Mouse (Mus musculus) mature B cell (primary cell): ENCODE results near the gene Kpna7.

ENCODE experiments used
- in situ Hi-C: fragments of 300-500 bp; cut with MboI; formaldehyde crosslinking; loops from 2 replicates; pipeline ENCODE4 v1.14.3; 2019

Kpna7 gene

GRCm38 (mm10) chr5:144963401-144963800 is 120.4 kb downstream of the Kpna7 start:
- in situ Hi-C loops, result no loop called here

GRCm38 (mm10) chr5:144958271-144958670 is 125.6 kb downstream of the Kpna7 start:
- in situ Hi-C loops, result no loop called here

DNA sequence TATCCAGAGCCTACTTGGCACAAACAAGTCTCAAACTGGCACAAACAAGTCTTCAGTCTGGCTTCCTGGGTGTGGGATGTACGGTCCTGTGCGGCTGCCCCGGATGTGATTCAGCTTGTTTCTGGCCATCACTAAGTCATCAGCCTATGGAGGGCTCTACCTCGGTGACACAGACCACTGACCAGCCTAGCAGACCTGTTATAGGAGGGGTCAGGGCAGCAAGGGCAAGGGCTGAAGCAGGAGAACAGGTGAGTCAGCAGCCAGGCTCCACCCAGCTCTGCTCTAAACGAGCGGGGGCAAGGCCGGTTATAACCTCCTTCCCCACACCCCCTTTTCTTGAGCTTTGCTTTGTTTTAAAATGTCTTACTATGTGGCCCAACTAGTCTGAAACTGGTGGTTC is 129.4 kb downstream of the Kpna7 start:
- in situ Hi-C loops, result no loop called here

- in situ Hi-C loops, result no loop called here
Observed at GRCm38 (mm10) chr5:144952592-144952991, 131.2 kb downstream of the Kpna7 start.

DNA sequence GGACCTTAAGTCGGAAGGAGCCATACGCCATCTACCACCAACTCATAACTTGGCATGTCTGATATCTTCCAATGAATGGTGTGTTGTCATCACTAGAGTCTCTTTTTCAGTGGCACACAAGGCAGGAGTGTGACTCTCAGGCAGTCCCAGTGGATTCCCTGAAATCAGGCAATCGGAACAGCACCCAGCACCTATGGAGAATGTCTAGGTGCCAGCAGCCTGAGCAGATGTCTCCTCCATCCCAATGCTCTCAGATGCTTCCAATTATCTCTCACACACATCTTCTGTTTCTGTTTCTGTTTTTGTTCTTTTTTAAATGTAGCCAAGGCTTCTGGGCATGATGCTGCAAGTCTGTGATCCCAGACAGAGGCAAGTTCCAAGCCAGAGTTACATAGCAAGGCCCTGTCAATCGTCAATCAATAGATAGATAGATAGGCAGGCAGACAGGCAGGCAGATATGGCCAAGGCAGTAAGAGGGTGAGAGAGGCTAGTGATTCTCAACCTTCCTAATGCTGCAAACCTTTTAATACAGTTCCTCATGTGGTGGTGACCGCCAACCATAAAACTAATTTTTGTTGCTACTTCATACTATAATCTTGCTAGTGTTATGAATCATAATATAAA is 133.3 kb downstream of the Kpna7 start:
- in situ Hi-C loops, result no loop called here

- in situ Hi-C loops, result no loop called here
Observed at GRCm38 (mm10) chr5:144949856-144950255, 134.0 kb downstream of the Kpna7 start.

DNA sequence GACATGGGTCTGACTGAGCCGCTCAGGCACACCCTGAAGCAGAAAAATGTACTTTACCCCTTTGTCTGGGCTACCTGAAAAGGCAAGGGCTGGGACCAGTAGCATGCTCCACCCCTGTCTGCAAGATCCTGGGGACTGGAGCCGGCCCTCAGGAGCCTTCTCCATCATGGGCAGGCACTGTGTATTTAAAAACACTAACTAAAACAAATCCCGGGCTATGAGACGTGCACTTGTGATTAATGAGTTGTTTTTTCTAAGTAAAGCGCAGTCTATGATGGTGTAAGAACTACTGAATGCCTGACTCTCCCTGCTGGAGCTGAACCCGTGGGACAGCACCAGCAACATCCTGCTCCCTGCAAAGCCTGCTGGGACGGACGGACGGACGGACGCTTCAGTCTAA is 135.4 kb downstream of the Kpna7 start:
- in situ Hi-C loops, result no loop called here

- in situ Hi-C loops, result no loop called here
Observed at GRCm38 (mm10) chr5:144948002-144948401, 135.8 kb downstream of the Kpna7 start.

DNA sequence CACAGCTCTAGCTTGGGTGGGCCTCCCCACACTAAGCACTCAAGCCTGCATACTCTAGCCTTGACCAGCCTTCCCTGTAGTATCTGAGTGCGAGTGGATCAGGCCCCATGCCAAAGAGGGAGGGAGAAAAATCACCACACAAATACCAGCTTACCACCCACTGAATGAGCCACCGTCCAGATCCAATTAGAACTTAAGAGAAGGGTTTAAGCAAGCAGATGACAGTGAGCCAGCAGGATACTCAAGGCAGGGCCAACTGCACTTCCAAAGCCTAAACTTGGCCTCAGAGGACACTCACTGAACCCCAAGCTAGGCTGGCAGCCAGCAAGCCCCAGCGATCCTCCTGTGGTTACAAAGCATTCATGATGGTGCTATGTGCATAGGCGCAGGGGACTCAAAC is 137.8 kb downstream of the Kpna7 start:
- in situ Hi-C loops, result no loop called here

GRCm38 (mm10) chr5:144944932-144945331 is 138.9 kb downstream of the Kpna7 start:
- in situ Hi-C loops, result no loop called here

DNA sequence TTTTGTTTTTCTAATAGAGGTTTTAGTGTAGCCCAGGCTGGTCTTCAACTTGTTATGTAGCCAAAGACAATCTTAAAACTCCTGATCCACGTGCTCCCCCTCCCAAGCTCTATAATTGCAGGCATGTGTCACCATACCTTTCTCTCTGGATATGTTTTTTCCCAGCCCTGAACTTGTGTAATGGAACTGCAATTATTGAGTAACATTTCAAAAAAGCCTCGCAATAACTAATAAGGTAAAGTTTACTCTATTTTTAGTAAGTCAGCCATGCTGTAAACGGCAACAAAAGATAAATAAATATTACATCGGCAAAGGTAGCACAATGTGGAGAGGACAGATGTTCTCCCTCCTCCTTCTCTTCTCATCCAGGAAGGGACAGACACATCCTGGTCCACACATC is 139.5 kb downstream of the Kpna7 start:
- in situ Hi-C loops, result no loop called here

DNA sequence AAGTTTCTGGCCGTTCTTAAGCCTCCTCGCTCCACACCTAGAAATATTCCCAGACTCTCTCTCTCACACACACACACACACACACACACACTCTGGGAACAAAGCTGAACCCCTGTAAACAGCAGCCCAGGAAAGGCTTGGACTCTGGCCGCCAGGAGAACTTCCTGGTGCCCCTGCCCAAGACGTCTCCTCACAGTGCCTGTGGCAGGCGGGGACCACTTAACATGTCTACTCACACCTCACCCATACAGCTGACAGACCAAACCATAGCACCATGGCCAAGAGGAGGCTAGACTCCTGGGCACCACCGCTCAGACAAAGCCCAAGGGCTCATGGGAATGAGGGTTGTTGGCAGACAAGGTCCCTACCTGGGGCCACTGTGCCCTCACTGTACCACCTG is 140.5 kb downstream of the Kpna7 start:
- in situ Hi-C loops, result no loop called here

DNA sequence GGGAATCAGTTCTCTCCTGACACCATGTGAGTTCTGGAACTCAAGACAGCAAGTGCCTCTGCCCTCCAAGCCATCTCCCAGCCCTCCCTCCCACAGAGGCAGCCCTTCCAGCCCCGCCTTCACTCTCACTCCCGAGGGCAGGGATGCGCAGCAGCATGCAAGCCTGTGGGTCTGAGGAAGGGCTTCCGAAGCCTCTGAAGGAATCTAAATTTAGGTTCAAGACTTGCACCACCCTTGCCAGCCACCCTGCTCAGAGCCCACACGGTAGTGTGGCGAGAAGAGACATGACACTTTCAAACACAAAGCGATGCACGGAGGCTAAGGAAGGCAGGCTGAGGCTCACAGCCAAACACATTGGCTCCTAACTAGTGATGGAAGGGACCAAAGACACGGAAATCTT is 141.4 kb downstream of the Kpna7 start:
- in situ Hi-C loops, result no loop called here

GRCm38 (mm10) chr5:144940904-144941303 is 142.9 kb downstream of the Kpna7 start:
- in situ Hi-C loops, result no loop called here

DNA sequence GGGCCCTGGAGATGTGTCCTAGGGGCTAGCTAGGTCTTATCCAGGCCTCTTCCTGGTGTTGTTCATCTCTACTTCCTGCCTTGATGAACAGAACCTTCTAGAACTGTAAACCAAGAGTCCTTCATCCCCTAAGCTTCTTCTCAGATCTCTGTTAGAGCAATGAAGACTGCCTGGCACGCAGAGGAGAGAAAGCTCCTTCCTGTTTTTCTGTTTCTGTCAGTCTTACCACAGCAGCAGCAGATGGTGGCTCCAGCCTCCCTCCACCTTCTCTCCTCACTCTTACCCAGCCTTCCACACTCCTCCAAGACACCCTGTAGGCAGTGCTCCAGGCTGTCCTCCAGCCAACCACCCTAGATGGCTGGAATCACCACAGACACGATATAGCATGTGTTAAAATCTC is 146.5 kb downstream of the Kpna7 start:
- in situ Hi-C loops, result no loop called here
